Mouse (Mus musculus): ENCODE results near the gene Lsg1. TPM values are rescaled to one million over a fixed set of nuclear protein-coding genes. Genes with fewer than 3 reads are reported as not detected.

The Lsg1 gene
- total RNA-seq, 2 experiments from 2014 or later: 19.9 to 42.9 TPM

- ATAC-seq (ENCODE audit: poor library complexity, severe bottlenecking): no peak
Observed at GRCm38 (mm10) chr16:30601046-30601832, 13.8 kb upstream of the Lsg1 start.

- ATAC-seq (ENCODE audit: poor library complexity, severe bottlenecking): no peak
Observed at GRCm38 (mm10) chr16:30600431-30601045, 13.1 kb upstream of the Lsg1 start.

GRCm38 (mm10) chr16:30599491-30600268, 12.3 kb upstream of the Lsg1 start, which contains the start of gene Fam43a:
Gene Fam43a, plus strand, starts transcription at chr16:30599723.
- ATAC-seq (ENCODE audit: poor library complexity, severe bottlenecking): peak; percentile 78

GRCm38 (mm10) chr16:30596959-30597681, 9.7 kb upstream of the Lsg1 start:
- ATAC-seq (ENCODE audit: poor library complexity, severe bottlenecking): peak; percentile 58

- ATAC-seq (ENCODE audit: poor library complexity, severe bottlenecking): no peak
Observed at GRCm38 (mm10) chr16:30595835-30596557, 8.6 kb upstream of the Lsg1 start.

GRCm38 (mm10) chr16:30595356-30595755, 8.0 kb upstream of the Lsg1 start:
- ATAC-seq (ENCODE audit: poor library complexity, severe bottlenecking): no peak

GRCm38 (mm10) chr16:30591990-30592389, 4.6 kb upstream of the Lsg1 start:
- no peak for ATAC-seq (ENCODE audit: poor library complexity, severe bottlenecking)

- ATAC-seq (ENCODE audit: poor library complexity, severe bottlenecking): no peak
Observed at GRCm38 (mm10) chr16:30590264-30591209, 3.1 kb upstream of the Lsg1 start.

GRCm38 (mm10) chr16:30586935-30587493, 378 bp downstream of the Lsg1 start:
- peak; percentile 7 for ATAC-seq (ENCODE audit: poor library complexity, severe bottlenecking)

GRCm38 (mm10) chr16:30580765-30581164, 6.6 kb downstream of the Lsg1 start:
- no peak for ATAC-seq (ENCODE audit: poor library complexity, severe bottlenecking)

- no peak for ATAC-seq (ENCODE audit: poor library complexity, severe bottlenecking)
Observed at GRCm38 (mm10) chr16:30576392-30576791, 11.0 kb downstream of the Lsg1 start.

GRCm38 (mm10) chr16:30575815-30576214, 11.6 kb downstream of the Lsg1 start:
- ATAC-seq (ENCODE audit: poor library complexity, severe bottlenecking): no peak

- ATAC-seq (ENCODE audit: poor library complexity, severe bottlenecking): no peak
Observed at GRCm38 (mm10) chr16:30572239-30572638, 15.2 kb downstream of the Lsg1 start.

- ATAC-seq (ENCODE audit: poor library complexity, severe bottlenecking): peak; percentile 52
Observed at GRCm38 (mm10) chr16:30571378-30571777, 16.0 kb downstream of the Lsg1 start.

GRCm38 (mm10) chr16:30570173-30570572, 17.2 kb downstream of the Lsg1 start:
- no peak for ATAC-seq (ENCODE audit: poor library complexity, severe bottlenecking)

GRCm38 (mm10) chr16:30565631-30566030, 21.8 kb downstream of the Lsg1 start:
- ATAC-seq (ENCODE audit: poor library complexity, severe bottlenecking): no peak

- ATAC-seq (ENCODE audit: poor library complexity, severe bottlenecking): no peak
Observed at GRCm38 (mm10) chr16:30560601-30561000, 26.8 kb downstream of the Lsg1 start.

GRCm38 (mm10) chr16:30559312-30559992, 27.9 kb downstream of the Lsg1 start:
- ATAC-seq (ENCODE audit: poor library complexity, severe bottlenecking): no peak

Data from megakaryocyte, adult 5-6 weeks (primary cell).